Mouse (Mus musculus) gastrocnemius, postnatal 14 days (tissue): ENCODE results near the gene Serpinb9b. TPM values are rescaled to one million over a fixed set of nuclear protein-coding genes. Genes with fewer than 3 reads are reported as not detected.

Experiments
- DNase-seq: peaks from one replicate; pipeline ENCODE4 v3.0.0; 2021; ENCODE audit warnings: mixed read lengths
- intact Hi-C: fragments of 180-260 bp; cut with DNase I; formaldehyde crosslinking; loops from one replicate; pipeline ENCODE4 v1.15.1; 2025; ENCODE audit warnings: low total_unique reads
- total RNA-seq, 2 experiments: library from RNA; stranded (reverse); gene quantifications; 2 replicates each; pipeline ENCODE4 v1.2.3; 2021

Gene Serpinb9b
- total RNA-seq, 2 experiments from 2014 or later: not detected

- intact Hi-C loops: no loop called here
- no peak for DNase-seq
These were observed 3.1 kb downstream of the Serpinb9b start for GRCm38 (mm10) chr13:33030281-33030680.

GRCm38 (mm10) chr13:33035506-33035905, 8.3 kb downstream of the Serpinb9b start:
- DNase-seq: no peak
- intact Hi-C loops: no loop called here

GRCm38 (mm10) chr13:33043542-33043941, 16.3 kb downstream of the Serpinb9b start:
- intact Hi-C loops: no loop called here
- DNase-seq: no peak

GRCm38 (mm10) chr13:33047234-33047633, 20.0 kb downstream of the Serpinb9b start:
- intact Hi-C loops: no loop called here
- DNase-seq: no peak

GRCm38 (mm10) chr13:33048187-33048586, 21.0 kb downstream of the Serpinb9b start:
- intact Hi-C loops: no loop called here
- DNase-seq: no peak

GRCm38 (mm10) chr13:33051697-33052096, 24.5 kb downstream of the Serpinb9b start:
- no peak for DNase-seq
- intact Hi-C loops: no loop called here

- DNase-seq: no peak
These were observed 35.8 kb downstream of the Serpinb9b start for GRCm38 (mm10) chr13:33063048-33063447.

GRCm38 (mm10) chr13:33067387-33067977, 40.3 kb downstream of the Serpinb9b start:
- intact Hi-C loops: no loop called here

More at GRCm38 (mm10) chr13:33063048-33063447, 35.8 kb downstream of the Serpinb9b start:
- intact Hi-C loops: no loop called here

GRCm38 (mm10) chr13:33068164-33068563, 40.9 kb downstream of the Serpinb9b start:
- DNase-seq: no peak

More at GRCm38 (mm10) chr13:33067387-33067977, 40.3 kb downstream of the Serpinb9b start:
- no peak for DNase-seq

GRCm38 (mm10) chr13:33071776-33072175, 44.6 kb downstream of the Serpinb9b start:
- intact Hi-C loops: loop anchor here (2.0 kb wide), 1 partner anchor 169 kb away; no protein-coding TSS in a partner anchor
- no peak for DNase-seq

More at GRCm38 (mm10) chr13:33068164-33068563, 40.9 kb downstream of the Serpinb9b start:
- intact Hi-C loops: no loop called here

- intact Hi-C loops: no loop called here
- peak; percentile 27 for DNase-seq
These were observed 46.8 kb downstream of the Serpinb9b start for GRCm38 (mm10) chr13:33074029-33074428.

GRCm38 (mm10) chr13:33076247-33076646, 49.0 kb downstream of the Serpinb9b start:
- intact Hi-C loops: no loop called here
- no peak for DNase-seq

GRCm38 (mm10) chr13:33077026-33077685, 49.9 kb downstream of the Serpinb9b start:
- DNase-seq: no peak
- intact Hi-C loops: no loop called here

GRCm38 (mm10) chr13:33078056-33078705, 51.0 kb downstream of the Serpinb9b start, which contains the start of gene Serpinb1b:
Gene Serpinb1b, plus strand, starts transcription at chr13:33078575.
- DNase-seq: no peak
- intact Hi-C loops: no loop called here

GRCm38 (mm10) chr13:33079391-33079790, 52.2 kb downstream of the Serpinb9b start:
- no peak for DNase-seq
- intact Hi-C loops: no loop called here

GRCm38 (mm10) chr13:33080356-33080755, 53.1 kb downstream of the Serpinb9b start:
- no peak for DNase-seq
- intact Hi-C loops: no loop called here

GRCm38 (mm10) chr13:33083834-33084233, 56.6 kb downstream of the Serpinb9b start:
- DNase-seq: no peak
- intact Hi-C loops: no loop called here

- DNase-seq: no peak
- intact Hi-C loops: no loop called here
These were observed 57.9 kb downstream of the Serpinb9b start for GRCm38 (mm10) chr13:33084975-33085694.

- DNase-seq: peak; percentile 17
- intact Hi-C loops: no loop called here
These were observed 58.6 kb downstream of the Serpinb9b start for GRCm38 (mm10) chr13:33085695-33086432.
